Mouse (Mus musculus) thymus, adult 2 months (tissue): Measurements from ENCODE around the gene Spata5. TPM values are rescaled to one million over a fixed set of nuclear protein-coding genes. Genes with fewer than 3 reads are reported as not detected.

Experiments used
- DNase-seq: peaks from one replicate; pipeline ENCODE4 v3.0.0; 2021
- H3K27ac ChIP-seq: fragments of 200-500 bp; 2 replicates; pipeline ENCODE4 v1.5.1; 2012; ENCODE audit warnings: low read length, control low read depth; ENCODE audit not compliant: control insufficient read depth, insufficient read depth
- H3K27me3 ChIP-seq: fragments of 200-500 bp; 2 replicates; pipeline ENCODE4 v1.6.1; 2012; ENCODE audit warnings: mild to moderate bottlenecking, low read length, moderate library complexity, mixed read lengths; ENCODE audit not compliant: control insufficient read depth, insufficient read depth
- H3K36me3 ChIP-seq: fragments of 200-500 bp; 2 replicates; pipeline ENCODE4 v1.6.1; 2012; ENCODE audit warnings: mild to moderate bottlenecking, low read length, moderate library complexity; ENCODE audit not compliant: control insufficient read depth, insufficient read depth
- H3K4me1 ChIP-seq: fragments of 200-500 bp; replicated peaks from 2 replicates; pipeline ENCODE4 v1.6.1; 2012; ENCODE audit warnings: low read length; ENCODE audit not compliant: control insufficient read depth, insufficient read depth
- H3K4me3 ChIP-seq: fragments of 200-500 bp; 2 replicates; pipeline ENCODE4 v1.5.1; 2012; ENCODE audit warnings: mild to moderate bottlenecking, low read length, control low read depth, moderate library complexity; ENCODE audit not compliant: control insufficient read depth, insufficient read depth
- CTCF ChIP-seq: fragments of 200-500 bp; IDR thresholded peaks from 2 replicates; pipeline ENCODE4 v1.5.1; 2012; ENCODE audit warnings: mild to moderate bottlenecking, control low read depth, low read length, moderate library complexity, borderline replicate concordance; ENCODE audit not compliant: control insufficient read depth, poor library complexity, insufficient read depth; ENCODE audit errors: extremely low read depth
- POLR2A ChIP-seq: fragments of 200-500 bp; IDR thresholded peaks from 2 replicates; pipeline ENCODE4 v1.6.1; 2012; ENCODE audit warnings: mild to moderate bottlenecking, low read length, control low read depth, moderate library complexity; ENCODE audit not compliant: control insufficient read depth, poor library complexity, insufficient read depth; ENCODE audit errors: extremely low read depth
- WGBS: fragments of 180-500 bp; shearing (Covaris S2); methylation state at CpG from one replicate; pipeline ENCODE4 v1.1.7; 2018; 5-methylcytosine and 5-hydroxymethylcytosine counted together
- polyA plus RNA-seq: library from polyadenylated mRNA; depleted of rRNA; stranded (reverse); fragments of >200 nt; gene quantifications from 2 replicates; pipeline ENCODE4 v1.2.3, GENCODE M21; 2012

Gene Spata5
- polyA plus RNA-seq, 1 experiment, result 3.2 TPM

DNA sequence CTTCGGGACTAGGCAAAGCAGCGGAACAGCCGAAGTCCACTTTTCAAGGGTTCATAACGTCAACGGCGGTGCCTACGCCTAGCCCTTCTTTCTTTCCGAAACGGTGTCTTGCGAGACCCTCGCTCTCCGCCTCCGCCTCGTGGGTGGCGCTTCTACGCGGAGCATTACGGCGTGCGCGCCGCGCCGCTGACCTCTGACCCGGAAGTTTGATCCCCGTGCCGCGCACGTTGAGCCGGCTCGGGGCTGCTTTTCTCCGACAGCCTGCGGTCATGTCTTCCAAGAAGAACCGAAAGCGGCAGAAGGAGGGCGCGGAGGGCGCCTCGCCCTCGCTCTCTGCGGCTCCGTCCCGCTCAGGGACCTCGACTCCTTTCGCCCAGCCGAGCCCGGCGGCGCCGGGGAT lies 376 bp downstream of the Spata5 start, which contains the start of gene Nudt6:
Gene Nudt6, minus strand, starts transcription at position 140 of the 400 bp plus-strand sequence.
- peak; percentile 93 for DNase-seq
- peak; percentile 60; the same call in 1 of the 2 replicates for TF ChIP-seq CTCF
- 0 out of 2 replicates have a peak, but pooled peaks have one; percentile 22 for TF ChIP-seq POLR2A
- H3K27ac ChIP-seq, result peak within 1 kb of the TSS; percentile 48
- peaks cover 4% of the 10 kb centered on the region for H3K4me1 ChIP-seq
- no peaks in the 10 kb centered on the region for H3K27me3 ChIP-seq
- no peaks in the 10 kb centered on the region for H3K36me3 ChIP-seq
- under 1% methylated on average over 50 of the region's 50 CpGs for WGBS
- H3K4me3 ChIP-seq, result peak within 1 kb of the TSS; percentile 73

DNA sequence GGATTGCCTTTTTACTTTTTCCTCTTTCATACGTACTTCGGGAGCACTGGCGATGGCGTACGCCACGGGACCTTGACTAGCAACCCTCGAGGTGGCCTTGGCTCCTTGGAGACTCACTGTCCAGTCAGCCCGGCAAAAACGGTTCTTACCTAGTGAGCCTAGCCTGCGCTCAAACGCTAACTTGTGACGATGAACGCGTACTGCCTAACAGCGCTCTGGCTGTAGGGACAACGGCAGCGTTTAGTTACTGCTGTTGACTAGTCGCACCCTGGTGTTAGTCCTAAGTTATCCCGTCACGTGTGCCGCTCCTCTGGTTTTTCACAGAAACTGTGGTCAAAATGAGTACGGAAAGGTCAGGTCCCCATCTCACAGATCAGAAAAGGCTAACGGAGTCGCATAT lies 945 bp downstream of the Spata5 start:
- TF ChIP-seq CTCF, result no peak
- TF ChIP-seq POLR2A, result no peak
- Histone ChIP-seq H3K27ac (no peak overlapping the region), H3K4me3 (peak overlapping the region; percentile 73), H3K36me3 (no peaks in the 10 kb centered on the region), H3K27me3 (no peaks in the 10 kb centered on the region), H3K4me1 (peaks cover 4% of the 10 kb centered on the region)
- under 1% methylated on average over 24 of the region's 24 CpGs for whole genome bisulfite sequencing
- no peak for DNase-seq

DNA sequence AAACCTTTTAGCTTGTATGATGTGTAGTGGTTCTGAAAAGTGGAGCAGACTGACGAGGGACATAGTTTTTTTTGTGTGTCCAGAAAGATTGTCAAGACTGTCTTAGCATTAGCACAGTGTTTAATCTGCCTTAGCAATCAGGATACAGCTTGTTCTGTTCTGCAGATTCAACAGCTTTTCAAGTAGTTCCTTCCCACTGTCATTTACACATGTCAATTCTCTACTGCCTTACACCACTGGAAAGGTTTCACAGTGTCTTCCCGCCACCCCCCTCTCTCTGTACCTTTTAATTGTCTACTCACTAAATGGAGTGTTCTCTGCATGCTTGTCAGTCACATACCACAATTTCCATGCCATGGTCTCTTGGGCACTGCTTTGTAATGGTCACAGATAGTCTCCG lies 1.5 kb downstream of the Spata5 start:
- H3K4me1 ChIP-seq, result peaks cover 4% of the 10 kb centered on the region
- 16% methylated on average over 3 of the region's 3 CpGs for WGBS
- H3K27ac ChIP-seq, result no peak overlapping the region

DNA sequence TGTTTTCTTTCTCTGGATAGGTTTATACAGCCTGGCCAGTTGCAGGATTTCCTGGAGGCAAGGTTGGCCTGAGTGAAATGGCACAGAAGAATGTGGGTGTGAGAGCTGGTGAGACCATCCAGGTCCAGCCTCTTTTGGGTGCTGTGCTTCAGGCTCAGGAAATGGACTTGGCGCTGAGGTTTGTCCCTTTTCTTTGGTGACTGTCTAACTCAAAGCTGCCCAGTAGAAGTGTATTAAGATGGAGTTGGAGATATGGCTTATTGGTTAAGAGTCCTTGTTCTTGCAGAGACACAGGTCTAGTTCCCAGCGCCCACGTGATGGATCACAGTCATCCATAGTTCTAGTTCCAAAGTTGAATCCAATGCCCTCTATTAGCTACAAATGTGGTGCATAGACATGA lies 6.4 kb downstream of the Spata5 start:
- peaks cover 13% of the 10 kb centered on the region; the same call in 1 of the 2 replicates for H3K36me3 ChIP-seq
- DNase-seq, result no peak
- 98% methylated on average over 3 of the region's 3 CpGs for WGBS
- H3K27ac ChIP-seq, result no peak overlapping the region
- no peaks in the 10 kb centered on the region for H3K27me3 ChIP-seq
- H3K4me3 ChIP-seq, result no peak overlapping the region
- no peaks in the 10 kb centered on the region for H3K4me1 ChIP-seq
- TF ChIP-seq POLR2A, result no peak
- TF ChIP-seq CTCF, result no peak

More for the DNA sequence above, 1.5 kb downstream of the Spata5 start:
- Histone ChIP-seq H3K27me3 (no peaks in the 10 kb centered on the region), H3K4me3 (no peak overlapping the region; the same call in 1 of the 2 replicates), H3K36me3 (peaks cover 3% of the 10 kb centered on the region; the same call in 1 of the 2 replicates)
- TF ChIP-seq POLR2A (no peak), CTCF (no peak)
- no peak for DNase-seq

DNA sequence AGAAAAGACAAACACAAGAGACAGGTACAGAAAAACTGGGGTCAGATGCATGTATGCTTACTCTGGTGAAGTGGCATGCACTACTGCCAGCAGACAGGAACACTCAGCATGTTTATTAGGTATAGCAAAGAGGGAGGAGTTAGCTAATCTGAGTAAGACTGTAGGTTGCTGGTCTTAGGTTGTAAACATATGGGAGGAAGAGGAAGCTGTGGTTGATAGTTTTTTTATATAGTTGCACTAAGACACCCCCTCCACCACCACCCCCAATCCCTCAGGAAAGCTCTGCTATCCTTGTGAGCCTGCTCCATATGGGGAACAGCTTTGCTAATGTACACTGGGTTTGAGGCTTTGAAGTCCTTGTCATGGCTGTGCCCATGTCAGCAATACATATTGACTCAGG lies 10.7 kb downstream of the Spata5 start:
- H3K4me3 ChIP-seq, result no peak overlapping the region
- peaks cover 16% of the 10 kb centered on the region; the same call in 1 of the 2 replicates for H3K36me3 ChIP-seq
- no peaks in the 10 kb centered on the region for H3K27me3 ChIP-seq
- no peaks in the 10 kb centered on the region for H3K4me1 ChIP-seq
- H3K27ac ChIP-seq, result no peak overlapping the region
- no peak for TF ChIP-seq CTCF
- TF ChIP-seq POLR2A, result no peak
- no peak for DNase-seq

DNA sequence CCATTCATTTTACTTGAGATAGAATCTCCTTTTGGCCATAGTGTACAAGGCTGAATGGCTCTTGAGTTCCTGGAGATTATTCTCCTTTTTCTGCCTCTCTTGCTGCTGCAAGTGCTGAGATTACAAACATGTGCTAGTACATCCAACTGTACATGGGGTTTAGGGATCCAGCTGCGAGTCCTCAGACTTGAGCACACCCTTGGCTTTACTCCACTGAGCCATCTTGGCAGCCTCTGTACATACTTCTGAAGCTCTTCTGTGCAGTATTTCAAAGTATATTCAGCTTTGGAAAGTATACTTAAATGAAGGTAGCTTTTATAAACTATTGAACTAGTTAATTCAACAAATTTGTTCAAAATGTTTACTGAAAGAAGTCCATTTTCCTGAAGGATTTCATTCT lies 20.1 kb downstream of the Spata5 start:
- peaks cover 14% of the 10 kb centered on the region for H3K36me3 ChIP-seq

DNA sequence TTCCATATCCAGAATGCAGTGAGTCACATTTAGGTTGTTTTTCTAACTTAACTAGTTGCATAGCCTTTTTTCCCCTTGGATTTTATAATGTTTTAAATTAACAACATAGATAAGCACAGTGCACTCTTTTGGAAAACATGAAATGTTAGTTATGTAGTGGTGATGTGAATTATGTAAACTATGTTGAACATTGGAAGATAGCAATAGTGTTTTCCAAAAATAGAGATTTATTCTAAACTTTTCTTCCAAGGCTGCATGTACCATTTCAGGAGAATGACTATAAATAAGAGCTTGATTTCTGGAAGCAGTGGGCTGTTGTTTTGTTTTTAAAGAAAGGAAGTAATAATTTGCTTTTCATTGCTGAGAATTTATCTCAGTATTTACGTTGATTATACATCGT lies 23.7 kb downstream of the Spata5 start:
- Histone ChIP-seq H3K36me3 (0 out of 2 replicates have a peak, but pooled peaks cover 5% of the 10 kb centered on the region), H3K4me3 (no peak overlapping the region), H3K4me1 (no peaks in the 10 kb centered on the region), H3K27me3 (no peaks in the 10 kb centered on the region), H3K27ac (no peak overlapping the region)
- TF ChIP-seq POLR2A (no peak), CTCF (no peak)
- no peak for DNase-seq
- 98% methylated on average over 2 of the region's 2 CpGs for WGBS

More for the DNA sequence above, 20.1 kb downstream of the Spata5 start:
- no peak overlapping the region for H3K4me3 ChIP-seq
- WGBS, result 96% methylated on average over 1 of the region's 1 CpGs
- DNase-seq, result no peak
- no peaks in the 10 kb centered on the region for H3K27me3 ChIP-seq
- H3K4me1 ChIP-seq, result no peaks in the 10 kb centered on the region
- TF ChIP-seq CTCF (no peak), POLR2A (no peak)
- no peak overlapping the region for H3K27ac ChIP-seq
